Mouse (Mus musculus): ENCODE measurements around the gene Gm36245. TPM values are rescaled to one million over a fixed set of nuclear protein-coding genes. Genes with fewer than 3 reads are reported as not detected.
A peak's percentile ranks its signal among the peaks of the same experiment; 100 is the strongest.

The Gm36245 gene
- polyA plus RNA-seq (2012; rRNA removed), result not detected in 2 replicates

GRCm38 (mm10) chr15:77598958-77599357 lies at the start of gene Gm36245:
TSS of gene Gm36245 (plus strand) at chr15:77599258.
- TF ChIP-seq POLR2A (IDR thresholded peaks at IDR 0.05; ENCODE audit: borderline replicate concordance, extremely low read depth, low read depth, low read length), result no peak
- no peak for TF ChIP-seq CTCF (IDR thresholded peaks at IDR 0.05; ENCODE audit: insufficient read depth, low read length)
- DNase-seq, result no peak
- WGBS, result 79% methylated on average over 1 of the region's 1 CpGs
- Histone ChIP-seq H3K4me1 (ENCODE audit: control insufficient read depth, insufficient read depth, low read length) (peaks cover 11% of the 10 kb centered on the region), H3K4me3 (replicated peaks; ENCODE audit: extremely low read depth, low read depth, low read length) (no peak within 1 kb of the TSS)

GRCm38 (mm10) chr15:77561792-77562191 lies 37.3 kb upstream of the Gm36245 start, which contains the start of gene 1700025B11Rik:
TSS of gene 1700025B11Rik (minus strand) at chr15:77561892.
- DNase-seq, result no peak
- Histone ChIP-seq H3K4me1 (ENCODE audit: control insufficient read depth, insufficient read depth, low read length) (peaks cover 3% of the 10 kb centered on the region; the same call in 1 of the 2 replicates), H3K4me3 (replicated peaks; ENCODE audit: extremely low read depth, low read depth, low read length) (no peak within 1 kb of the TSS)
- no peak for TF ChIP-seq POLR2A (IDR thresholded peaks at IDR 0.05; ENCODE audit: borderline replicate concordance, extremely low read depth, low read depth, low read length)
- TF ChIP-seq CTCF (IDR thresholded peaks at IDR 0.05; ENCODE audit: insufficient read depth, low read length), result no peak

- no peak for DNase-seq
- peaks cover 3% of the 10 kb centered on the region; the same call in 1 of the 2 replicates for H3K4me1 ChIP-seq (ENCODE audit: control insufficient read depth, insufficient read depth, low read length)
Observed at GRCm38 (mm10) chr15:77563219-77563618, 35.8 kb upstream of the Gm36245 start.

GRCm38 (mm10) chr15:77578801-77579200 lies 20.3 kb upstream of the Gm36245 start:
- no peak for DNase-seq
- Histone ChIP-seq H3K4me3 (replicated peaks; ENCODE audit: extremely low read depth, low read depth, low read length) (no peak overlapping the region), H3K4me1 (ENCODE audit: control insufficient read depth, insufficient read depth, low read length) (peaks cover 14% of the 10 kb centered on the region)
- WGBS, result 77% methylated on average over 2 of the region's 2 CpGs
- TF ChIP-seq POLR2A (IDR thresholded peaks at IDR 0.05; ENCODE audit: borderline replicate concordance, extremely low read depth, low read depth, low read length) (no peak), CTCF (IDR thresholded peaks at IDR 0.05; ENCODE audit: insufficient read depth, low read length) (no peak)

More at GRCm38 (mm10) chr15:77563219-77563618, 35.8 kb upstream of the Gm36245 start:
- TF ChIP-seq POLR2A (IDR thresholded peaks at IDR 0.05; ENCODE audit: borderline replicate concordance, extremely low read depth, low read depth, low read length), result no peak
- 0 out of 2 replicates have a peak, but pooled peaks have one; percentile 9 for TF ChIP-seq CTCF (IDR thresholded peaks at IDR 0.05; ENCODE audit: insufficient read depth, low read length)
- no peak overlapping the region for H3K4me3 ChIP-seq (replicated peaks; ENCODE audit: extremely low read depth, low read depth, low read length)

GRCm38 (mm10) chr15:77579311-77579710 lies 19.7 kb upstream of the Gm36245 start:
- TF ChIP-seq POLR2A (IDR thresholded peaks at IDR 0.05; ENCODE audit: borderline replicate concordance, extremely low read depth, low read depth, low read length) (no peak), CTCF (IDR thresholded peaks at IDR 0.05; ENCODE audit: insufficient read depth, low read length) (no peak)
- 90% methylated on average over 4 of the region's 4 CpGs for WGBS
- H3K4me3 ChIP-seq (replicated peaks; ENCODE audit: extremely low read depth, low read depth, low read length), result no peak overlapping the region
- DNase-seq, result no peak
- H3K4me1 ChIP-seq (ENCODE audit: control insufficient read depth, insufficient read depth, low read length), result peaks cover 14% of the 10 kb centered on the region

- WGBS, result 14% methylated on average over 1 of the region's 1 CpGs
- peak; percentile 27 for DNase-seq
- Histone ChIP-seq H3K4me3 (replicated peaks; ENCODE audit: extremely low read depth, low read depth, low read length) (no peak overlapping the region), H3K4me1 (ENCODE audit: control insufficient read depth, insufficient read depth, low read length) (peaks cover 14% of the 10 kb centered on the region)
- no peak for TF ChIP-seq CTCF (IDR thresholded peaks at IDR 0.05; ENCODE audit: insufficient read depth, low read length)
- no peak for TF ChIP-seq POLR2A (IDR thresholded peaks at IDR 0.05; ENCODE audit: borderline replicate concordance, extremely low read depth, low read depth, low read length)
Observed at GRCm38 (mm10) chr15:77581681-77582080, 17.4 kb upstream of the Gm36245 start.

- Histone ChIP-seq H3K4me1 (ENCODE audit: control insufficient read depth, insufficient read depth, low read length) (peaks cover 8% of the 10 kb centered on the region), H3K4me3 (replicated peaks; ENCODE audit: extremely low read depth, low read depth, low read length) (no peak overlapping the region)
- DNase-seq, result no peak
- TF ChIP-seq POLR2A (IDR thresholded peaks at IDR 0.05; ENCODE audit: borderline replicate concordance, extremely low read depth, low read depth, low read length) (no peak), CTCF (IDR thresholded peaks at IDR 0.05; ENCODE audit: insufficient read depth, low read length) (no peak)
Observed at GRCm38 (mm10) chr15:77587026-77587425, 12.0 kb upstream of the Gm36245 start.

- Histone ChIP-seq H3K4me3 (replicated peaks; ENCODE audit: extremely low read depth, low read depth, low read length) (no peak overlapping the region), H3K4me1 (ENCODE audit: control insufficient read depth, insufficient read depth, low read length) (peaks cover 3% of the 10 kb centered on the region; the same call in 1 of the 2 replicates)
- TF ChIP-seq CTCF (IDR thresholded peaks at IDR 0.05; ENCODE audit: insufficient read depth, low read length), result no peak
- no peak for TF ChIP-seq POLR2A (IDR thresholded peaks at IDR 0.05; ENCODE audit: borderline replicate concordance, extremely low read depth, low read depth, low read length)
- no peak for DNase-seq
Observed at GRCm38 (mm10) chr15:77588981-77589380, 10.1 kb upstream of the Gm36245 start.

- peaks cover 3% of the 10 kb centered on the region; the same call in 1 of the 2 replicates for H3K4me1 ChIP-seq (ENCODE audit: control insufficient read depth, insufficient read depth, low read length)
- H3K4me3 ChIP-seq (replicated peaks; ENCODE audit: extremely low read depth, low read depth, low read length), result no peak overlapping the region
- TF ChIP-seq CTCF (IDR thresholded peaks at IDR 0.05; ENCODE audit: insufficient read depth, low read length), result no peak
- no peak for TF ChIP-seq POLR2A (IDR thresholded peaks at IDR 0.05; ENCODE audit: borderline replicate concordance, extremely low read depth, low read depth, low read length)
- 57% methylated on average over 2 of the region's 2 CpGs for WGBS
- no peak for DNase-seq
Observed at GRCm38 (mm10) chr15:77590881-77591280, 8.2 kb upstream of the Gm36245 start.

GRCm38 (mm10) chr15:77593557-77593956 lies 5.5 kb upstream of the Gm36245 start:
- Histone ChIP-seq H3K4me1 (ENCODE audit: control insufficient read depth, insufficient read depth, low read length) (peaks cover 9% of the 10 kb centered on the region), H3K4me3 (replicated peaks; ENCODE audit: extremely low read depth, low read depth, low read length) (no peak overlapping the region)
- DNase-seq, result no peak
- 70% methylated on average over 1 of the region's 1 CpGs for WGBS
- no peak for TF ChIP-seq CTCF (IDR thresholded peaks at IDR 0.05; ENCODE audit: insufficient read depth, low read length)
- TF ChIP-seq POLR2A (IDR thresholded peaks at IDR 0.05; ENCODE audit: borderline replicate concordance, extremely low read depth, low read depth, low read length), result no peak
